Mouse (Mus musculus): ENCODE measurements at regions not wholly inside any gene's neighbourhood (a gene's known extent, or its start where the extent isn't known, plus 50 kb on each side); places are given as distances from the start of the nearest gene placed in this dataset.

DNA sequence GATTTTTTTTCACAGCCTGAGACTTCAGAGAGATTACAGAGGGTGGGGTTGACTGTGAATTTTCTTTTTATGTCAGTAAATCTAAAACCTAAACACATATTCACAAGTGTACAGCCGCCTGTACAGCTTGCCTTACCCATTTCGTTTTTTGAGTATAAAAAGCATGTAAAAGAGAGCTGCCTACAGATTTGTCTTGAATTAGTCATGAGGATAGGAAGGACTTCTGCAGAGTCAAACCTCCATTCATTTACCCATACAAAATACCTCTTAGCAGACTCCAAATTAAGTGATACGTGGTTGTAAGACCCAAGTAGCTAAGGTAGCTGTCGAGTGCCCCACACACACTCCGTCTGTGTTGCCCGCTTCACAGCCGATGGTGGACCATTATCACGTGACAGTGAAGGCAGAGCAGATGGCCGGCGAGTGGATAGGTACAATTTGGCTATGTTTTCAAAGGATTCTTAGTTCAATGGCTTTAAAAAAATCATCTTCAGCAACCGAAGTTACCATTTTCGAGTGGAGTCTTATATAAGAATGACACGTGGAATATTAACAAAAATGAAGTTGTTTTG is 591.3 kb downstream of the Ptprc start:
- WGBS (ENCODE audit: insufficient replicate concordance): 72% methylated on average over 13 of the region's 13 CpGs
- no peak for ATAC-seq (ENCODE audit: low read depth)

DNA sequence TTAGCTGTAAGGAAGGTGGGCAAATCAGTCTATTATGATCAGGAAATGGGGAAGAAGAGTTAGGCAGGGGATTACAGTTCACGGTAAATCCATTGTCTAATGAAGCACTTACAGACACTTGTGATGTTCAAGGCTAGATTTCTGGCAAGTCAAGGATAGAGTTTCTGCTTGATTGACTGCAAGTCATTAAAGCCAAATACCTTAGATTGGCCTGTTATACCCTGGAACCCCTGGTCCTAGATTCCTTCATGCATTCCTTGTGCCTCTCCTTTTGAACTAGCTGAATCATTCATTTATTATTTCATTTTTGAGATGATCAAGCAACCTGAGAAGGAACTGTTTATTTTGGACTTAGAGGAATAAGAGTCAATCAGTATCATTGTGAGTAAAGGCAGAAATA is 597.9 kb downstream of the Ptprc start:
- no peak overlapping the region for H3K4me2 ChIP-seq (ENCODE audit: low read depth, low read length)
- no peak for ATAC-seq (ENCODE audit: low read depth)
- no peaks in the 10 kb centered on the region for H3K36me3 ChIP-seq (ENCODE audit: control insufficient read depth, insufficient read depth)
- H3K4me1 ChIP-seq (ENCODE audit: control insufficient read depth, low read depth, low read length): no peaks in the 10 kb centered on the region
- H3K9ac ChIP-seq (ENCODE audit: low read depth, low read length): no peak overlapping the region
- H3K9me3 ChIP-seq (replicated peaks; ENCODE audit: control insufficient read depth, low read length): no peaks in the 10 kb centered on the region
- no peak overlapping the region for H3K4me3 ChIP-seq (ENCODE audit: low read depth, low read length)
- no peaks in the 10 kb centered on the region for H3K27me3 ChIP-seq (ENCODE audit: control insufficient read depth, insufficient read depth, low read depth, low read length)
- H3K27ac ChIP-seq (ENCODE audit: low read length): no peak overlapping the region
- 70% methylated on average over 1 of the region's 1 CpGs for WGBS (ENCODE audit: insufficient replicate concordance)

More for the DNA sequence above, 591.3 kb downstream of the Ptprc start:
- no peaks in the 10 kb centered on the region for H3K27me3 ChIP-seq (ENCODE audit: control insufficient read depth, insufficient read depth, low read depth, low read length)
- H3K4me1 ChIP-seq (ENCODE audit: control insufficient read depth, low read depth, low read length): no peaks in the 10 kb centered on the region
- H3K4me2 ChIP-seq (ENCODE audit: low read depth, low read length): no peak overlapping the region
- no peak overlapping the region for H3K9ac ChIP-seq (ENCODE audit: low read depth, low read length)
- no peaks in the 10 kb centered on the region for H3K9me3 ChIP-seq (replicated peaks; ENCODE audit: control insufficient read depth, low read length)
- H3K36me3 ChIP-seq (ENCODE audit: control insufficient read depth, insufficient read depth): no peaks in the 10 kb centered on the region
- no peak overlapping the region for H3K4me3 ChIP-seq (ENCODE audit: low read depth, low read length)
- H3K27ac ChIP-seq (ENCODE audit: low read length): no peak overlapping the region

DNA sequence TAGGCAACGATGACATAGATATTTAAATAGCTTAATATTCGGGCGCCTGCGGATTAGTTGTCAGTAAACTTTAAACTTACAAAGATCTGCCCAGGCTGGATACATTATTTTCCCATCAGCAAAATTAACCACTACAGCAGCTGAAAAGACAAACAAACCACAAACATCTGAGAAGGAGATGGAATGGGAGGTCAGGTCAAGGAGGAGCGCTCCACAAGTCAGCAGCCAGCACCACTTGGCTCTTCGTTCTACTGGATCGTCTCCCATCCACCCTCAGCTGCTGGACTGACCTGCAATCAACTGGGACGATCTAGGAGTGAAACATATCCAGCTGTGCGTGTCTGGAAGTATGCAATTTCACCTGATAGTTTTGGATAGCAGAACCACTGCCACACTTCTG is 599.3 kb downstream of the Ptprc start:
- ATAC-seq (ENCODE audit: low read depth): no peak
- Histone ChIP-seq H3K27ac (ENCODE audit: low read length) (no peak overlapping the region), H3K27me3 (ENCODE audit: control insufficient read depth, insufficient read depth, low read depth, low read length) (no peaks in the 10 kb centered on the region), H3K4me1 (ENCODE audit: control insufficient read depth, low read depth, low read length) (no peaks in the 10 kb centered on the region), H3K4me3 (ENCODE audit: low read depth, low read length) (no peak overlapping the region), H3K9ac (ENCODE audit: low read depth, low read length) (no peak overlapping the region), H3K9me3 (replicated peaks; ENCODE audit: control insufficient read depth, low read length) (no peaks in the 10 kb centered on the region), H3K36me3 (ENCODE audit: control insufficient read depth, insufficient read depth) (no peaks in the 10 kb centered on the region), H3K4me2 (ENCODE audit: low read depth, low read length) (no peak overlapping the region)
- WGBS (ENCODE audit: insufficient replicate concordance): 69% methylated on average over 9 of the region's 9 CpGs

DNA sequence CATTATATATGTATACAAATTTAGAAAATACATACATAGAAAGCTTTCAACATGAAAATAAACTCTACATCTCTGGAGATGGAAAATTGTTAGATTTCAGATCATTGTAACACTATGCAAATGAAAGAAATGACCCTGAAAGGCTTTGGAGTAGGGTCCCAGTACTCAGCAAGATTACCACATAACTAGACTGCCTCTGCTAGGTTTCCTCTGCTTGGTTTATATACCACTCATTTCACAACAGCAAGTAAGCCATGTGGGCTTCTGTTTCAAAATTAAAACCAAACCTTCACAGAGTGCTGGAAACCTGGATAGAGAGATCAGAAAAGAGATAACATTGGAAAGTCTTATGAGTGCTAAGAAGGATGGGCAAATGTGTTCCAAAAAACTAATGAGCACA is 600.1 kb downstream of the Ptprc start:
- H3K4me3 ChIP-seq (ENCODE audit: low read depth, low read length): no peak overlapping the region
- no peak overlapping the region for H3K9ac ChIP-seq (ENCODE audit: low read depth, low read length)
- H3K36me3 ChIP-seq (ENCODE audit: control insufficient read depth, insufficient read depth): no peaks in the 10 kb centered on the region
- H3K27ac ChIP-seq (ENCODE audit: low read length): no peak overlapping the region
- no peaks in the 10 kb centered on the region for H3K27me3 ChIP-seq (ENCODE audit: control insufficient read depth, insufficient read depth, low read depth, low read length)
- no peak overlapping the region for H3K4me2 ChIP-seq (ENCODE audit: low read depth, low read length)
- no peaks in the 10 kb centered on the region for H3K9me3 ChIP-seq (replicated peaks; ENCODE audit: control insufficient read depth, low read length)
- no peaks in the 10 kb centered on the region for H3K4me1 ChIP-seq (ENCODE audit: control insufficient read depth, low read depth, low read length)
- no peak for ATAC-seq (ENCODE audit: low read depth)

DNA sequence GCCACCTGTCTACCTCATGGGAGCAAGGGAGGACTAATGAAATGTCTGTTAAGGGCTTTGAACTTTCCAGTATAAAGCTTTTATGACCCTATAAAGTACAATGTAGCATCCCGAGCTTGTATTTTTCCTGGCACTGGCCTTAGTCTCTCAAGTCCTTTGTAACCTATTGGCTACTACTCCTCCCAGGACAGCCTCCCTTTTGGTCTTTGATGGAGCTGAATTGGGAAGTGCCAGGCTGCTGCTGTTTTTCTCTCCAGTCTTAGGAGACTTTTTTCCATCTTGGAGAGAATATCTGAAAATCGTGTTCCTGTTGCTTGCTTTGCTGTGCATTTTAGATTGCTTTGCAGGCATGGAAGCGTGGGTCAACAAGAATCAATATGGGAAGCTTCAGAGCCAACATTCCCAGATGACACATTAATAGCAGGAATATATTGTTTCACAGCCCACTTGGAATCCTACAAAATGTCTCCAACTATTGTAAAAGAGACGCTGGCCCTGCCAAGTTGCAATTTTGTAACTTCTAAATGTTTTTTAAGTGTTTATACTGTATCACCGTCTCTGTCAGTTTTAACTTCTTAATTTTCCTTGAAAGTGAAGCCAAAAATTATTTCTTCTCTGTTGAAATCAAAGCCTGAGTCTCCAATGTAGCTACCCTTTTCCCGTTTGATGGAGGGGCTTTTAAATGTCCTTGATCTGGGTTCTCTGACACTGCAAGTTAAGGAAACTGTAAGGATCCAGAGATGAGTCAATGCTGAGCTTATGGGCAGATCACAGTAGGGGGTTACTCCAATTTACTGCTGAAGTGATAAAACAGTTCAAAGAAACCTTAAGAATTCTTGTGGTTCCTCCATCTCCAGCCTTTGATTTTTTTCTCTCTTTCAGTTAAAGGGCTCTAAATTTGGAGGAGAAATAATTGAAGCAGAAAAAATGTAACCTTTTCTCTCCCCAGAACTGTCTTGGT is 603.3 kb downstream of the Ptprc start:
- 61% methylated on average over 6 of the region's 6 CpGs for WGBS (ENCODE audit: insufficient replicate concordance)
- no peaks in the 10 kb centered on the region for H3K9me3 ChIP-seq (replicated peaks; ENCODE audit: control insufficient read depth, low read length)
- H3K9ac ChIP-seq (ENCODE audit: low read depth, low read length): no peak overlapping the region
- ATAC-seq (ENCODE audit: low read depth): no peak
- no peaks in the 10 kb centered on the region for H3K36me3 ChIP-seq (ENCODE audit: control insufficient read depth, insufficient read depth)
- no peaks in the 10 kb centered on the region for H3K4me1 ChIP-seq (ENCODE audit: control insufficient read depth, low read depth, low read length)
- H3K4me2 ChIP-seq (ENCODE audit: low read depth, low read length): no peak overlapping the region
- no peaks in the 10 kb centered on the region for H3K27me3 ChIP-seq (ENCODE audit: control insufficient read depth, insufficient read depth, low read depth, low read length)
- no peak overlapping the region for H3K27ac ChIP-seq (ENCODE audit: low read length)
- H3K4me3 ChIP-seq (ENCODE audit: low read depth, low read length): no peak overlapping the region

DNA sequence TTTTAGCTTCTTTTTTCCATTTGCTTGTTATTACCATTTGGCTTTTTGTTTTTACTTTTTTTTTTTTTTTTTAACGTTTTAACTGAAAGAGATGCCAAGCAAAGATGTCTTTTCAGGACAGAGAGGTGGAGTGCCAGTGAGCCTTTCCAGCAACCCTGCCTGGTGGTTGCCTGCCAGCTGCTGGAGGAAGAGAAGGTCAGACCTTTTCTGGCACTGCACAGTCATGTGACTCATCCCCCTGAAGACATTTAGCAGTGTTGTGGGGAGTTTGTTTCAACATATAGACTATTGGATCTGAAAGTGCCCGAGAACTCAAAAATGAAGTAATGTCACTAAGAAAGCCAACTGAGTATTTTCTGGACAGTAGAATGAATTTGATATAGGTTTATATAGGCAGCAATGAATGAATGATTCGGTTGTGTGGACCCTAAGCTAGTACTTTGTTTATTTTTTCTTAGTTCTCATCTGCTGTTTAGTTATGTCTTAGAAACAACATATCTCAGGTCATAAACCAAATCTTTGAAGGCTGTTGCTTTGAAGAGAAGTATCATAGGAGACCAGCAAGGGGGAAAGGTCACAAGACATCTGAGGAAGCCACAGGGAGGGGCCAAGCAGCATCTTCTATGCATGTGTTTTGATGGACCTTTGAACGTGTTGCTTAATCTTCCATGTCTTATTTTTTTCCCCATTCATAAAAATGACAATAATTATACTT is 604.2 kb downstream of the Ptprc start:
- Histone ChIP-seq H3K4me1 (ENCODE audit: control insufficient read depth, low read depth, low read length) (no peaks in the 10 kb centered on the region), H3K36me3 (ENCODE audit: control insufficient read depth, insufficient read depth) (no peaks in the 10 kb centered on the region), H3K4me2 (ENCODE audit: low read depth, low read length) (no peak overlapping the region), H3K9me3 (replicated peaks; ENCODE audit: control insufficient read depth, low read length) (no peaks in the 10 kb centered on the region), H3K27ac (ENCODE audit: low read length) (no peak overlapping the region), H3K27me3 (ENCODE audit: control insufficient read depth, insufficient read depth, low read depth, low read length) (no peaks in the 10 kb centered on the region), H3K9ac (ENCODE audit: low read depth, low read length) (no peak overlapping the region), H3K4me3 (ENCODE audit: low read depth, low read length) (no peak overlapping the region)
- no peak for ATAC-seq (ENCODE audit: low read depth)
- 51% methylated on average over 4 of the region's 4 CpGs for WGBS (ENCODE audit: insufficient replicate concordance)

DNA sequence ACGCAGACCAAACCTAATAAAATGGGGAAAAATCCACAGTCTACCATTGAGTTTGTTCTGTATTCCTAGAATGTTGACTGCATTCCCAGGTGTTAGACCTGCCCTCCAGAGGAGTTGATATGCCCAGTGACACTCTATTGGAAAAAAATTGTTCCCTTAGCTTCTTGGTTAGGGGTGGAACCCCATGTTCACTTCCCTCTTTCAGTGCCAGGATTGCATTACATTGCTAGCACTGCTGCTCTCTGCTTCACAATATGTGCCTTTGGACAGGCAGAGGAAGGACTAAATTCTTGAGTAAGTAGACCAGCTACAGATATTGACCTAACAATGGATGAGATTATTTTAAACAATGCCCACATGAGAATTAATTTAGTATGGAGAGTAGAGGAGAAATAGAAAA is 607.3 kb upstream of the Nr5a2 start:
- Histone ChIP-seq H3K9me3 (replicated peaks; ENCODE audit: control insufficient read depth, low read length) (no peaks in the 10 kb centered on the region), H3K27ac (ENCODE audit: low read length) (no peak overlapping the region), H3K4me1 (ENCODE audit: control insufficient read depth, low read depth, low read length) (no peaks in the 10 kb centered on the region), H3K9ac (ENCODE audit: low read depth, low read length) (no peak overlapping the region), H3K27me3 (ENCODE audit: control insufficient read depth, insufficient read depth, low read depth, low read length) (no peaks in the 10 kb centered on the region), H3K36me3 (ENCODE audit: control insufficient read depth, insufficient read depth) (no peaks in the 10 kb centered on the region), H3K4me2 (ENCODE audit: low read depth, low read length) (no peak overlapping the region), H3K4me3 (ENCODE audit: low read depth, low read length) (no peak overlapping the region)
- ATAC-seq (ENCODE audit: low read depth): no peak
- 63% methylated on average over 1 of the region's 1 CpGs for WGBS (ENCODE audit: insufficient replicate concordance)

DNA sequence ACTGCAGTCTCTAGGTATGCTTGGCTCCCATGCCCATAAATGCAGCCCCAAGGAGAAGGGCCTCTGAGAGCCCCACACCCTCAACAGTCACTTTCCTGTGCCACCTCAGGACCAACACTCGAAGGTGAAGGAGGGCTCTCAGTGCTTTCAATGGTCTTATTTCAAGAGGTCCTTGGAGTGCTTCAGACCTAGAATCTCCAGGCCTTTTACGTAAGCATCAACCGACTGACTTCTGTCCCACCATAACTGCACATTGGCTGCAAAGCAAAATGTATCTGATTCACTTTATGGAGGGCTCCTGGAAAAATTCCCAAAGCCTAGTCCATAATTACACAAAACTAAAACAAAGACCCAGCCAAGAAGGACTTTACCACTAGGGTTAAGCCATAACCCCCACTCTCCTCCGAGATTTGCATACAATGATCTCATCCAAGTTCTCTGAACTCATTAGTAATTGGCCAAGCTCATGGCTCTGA is 605.4 kb upstream of the Nr5a2 start:
- H3K9me3 ChIP-seq (replicated peaks; ENCODE audit: control insufficient read depth, low read length): no peaks in the 10 kb centered on the region
- H3K9ac ChIP-seq (ENCODE audit: low read depth, low read length): no peak overlapping the region
- no peak overlapping the region for H3K4me3 ChIP-seq (ENCODE audit: low read depth, low read length)
- H3K4me1 ChIP-seq (ENCODE audit: control insufficient read depth, low read depth, low read length): no peaks in the 10 kb centered on the region
- H3K4me2 ChIP-seq (ENCODE audit: low read depth, low read length): no peak overlapping the region
- ATAC-seq (ENCODE audit: low read depth): no peak
- no peaks in the 10 kb centered on the region for H3K36me3 ChIP-seq (ENCODE audit: control insufficient read depth, insufficient read depth)
- 65% methylated on average over 4 of the region's 4 CpGs for WGBS (ENCODE audit: insufficient replicate concordance)
- H3K27me3 ChIP-seq (ENCODE audit: control insufficient read depth, insufficient read depth, low read depth, low read length): no peaks in the 10 kb centered on the region
- H3K27ac ChIP-seq (ENCODE audit: low read length): no peak overlapping the region

DNA sequence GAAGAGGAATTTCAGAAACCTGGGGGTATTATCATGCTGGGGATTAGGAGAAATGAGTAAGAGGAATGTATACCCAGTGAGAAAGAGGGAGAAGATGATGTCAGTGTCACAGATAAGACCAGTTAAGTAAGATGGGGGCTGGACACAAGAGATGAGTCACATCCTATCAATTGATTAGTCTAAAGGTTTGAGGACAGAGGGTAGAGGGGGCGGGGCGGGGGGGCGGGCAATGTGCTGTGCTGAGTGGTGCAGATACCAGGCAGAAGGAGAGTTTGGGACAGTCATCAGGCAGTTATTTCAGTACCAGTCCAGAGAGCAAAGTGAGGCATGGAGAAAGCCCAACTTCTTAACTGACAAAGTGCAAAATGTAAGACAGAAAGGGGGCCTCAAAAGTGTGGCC is 601.4 kb upstream of the Nr5a2 start:
- no peaks in the 10 kb centered on the region for H3K4me1 ChIP-seq (ENCODE audit: control insufficient read depth, low read depth, low read length)
- no peak overlapping the region for H3K4me2 ChIP-seq (ENCODE audit: low read depth, low read length)
- H3K4me3 ChIP-seq (ENCODE audit: low read depth, low read length): no peak overlapping the region
- no peak overlapping the region for H3K27ac ChIP-seq (ENCODE audit: low read length)
- H3K36me3 ChIP-seq (ENCODE audit: control insufficient read depth, insufficient read depth): no peaks in the 10 kb centered on the region
- H3K27me3 ChIP-seq (ENCODE audit: control insufficient read depth, insufficient read depth, low read depth, low read length): no peaks in the 10 kb centered on the region
- ATAC-seq (ENCODE audit: low read depth): peak; percentile 45
- 42% methylated on average over 3 of the region's 3 CpGs for WGBS (ENCODE audit: insufficient replicate concordance)
- no peaks in the 10 kb centered on the region for H3K9me3 ChIP-seq (replicated peaks; ENCODE audit: control insufficient read depth, low read length)
- H3K9ac ChIP-seq (ENCODE audit: low read depth, low read length): no peak overlapping the region

Data from liver, embryonic 16.5 days (tissue).